Mouse (Mus musculus) central nervous system, embryonic 11.5 days (tissue): ENCODE data around the gene Hrnr. TPM values are rescaled to one million over a fixed set of nuclear protein-coding genes. Genes with fewer than 3 reads are reported as not detected.

ENCODE experiments used
- polyA plus RNA-seq: library from polyadenylated mRNA; depleted of rRNA; stranded (reverse); fragments of >200 nt; gene quantifications from 2 replicates; pipeline ENCODE4 v1.2.3, GENCODE M21; 2012; rRNA removed

The Hrnr gene
- not detected in 2 replicates for polyA plus RNA-seq

GRCm38 (mm10) chr3:93319449-93319848, at the start of gene Hrnr:
TSS of gene Hrnr (plus strand) at chr3:93319749.

GRCm38 (mm10) chr3:93273223-93273622, 46.3 kb upstream of the Hrnr start, which contains the start of gene Flg:
TSS of gene Flg (plus strand) at chr3:93273523.

Other genes starting within 250 kb of the Hrnr start
- not detected in 2 replicates for gene Crnn, start 175.0 kb upstream of the Hrnr start, polyA plus RNA-seq
- gene Flg2, start 122.5 kb upstream of the Hrnr start, polyA plus RNA-seq = not detected in 2 replicates
- not detected in 2 replicates for gene Flg, start 46.2 kb upstream of the Hrnr start, polyA plus RNA-seq
- gene Rptn, start 74.0 kb downstream of the Hrnr start, polyA plus RNA-seq = not detected in 2 replicates
- 0.39 and 0.77 TPM in 2 replicates for gene Tchh, start 122.6 kb downstream of the Hrnr start, polyA plus RNA-seq
- gene Tchhl1, start 149.0 kb downstream of the Hrnr start, polyA plus RNA-seq = not detected in 2 replicates
- 104 and 223 TPM in 2 replicates for gene S100a11, start 200.7 kb downstream of the Hrnr start, polyA plus RNA-seq
- 90.8 and 121 TPM in 2 replicates for gene S100a10, start 235.3 kb downstream of the Hrnr start, polyA plus RNA-seq